Mouse (Mus musculus) spleen, adult 12 weeks (tissue): ENCODE data around the gene Znrf2.
"Not testable (repeated sequence)": the region's sequence is repeated elsewhere in the genome, so short reads cannot be mapped to it uniquely, and the experiment has no call there.

Experiments used
- DNase-seq: peaks from one replicate; pipeline ENCODE4 v3.0.0; 2022; ENCODE audit warnings: low spot score

Znrf2 gene

DNA sequence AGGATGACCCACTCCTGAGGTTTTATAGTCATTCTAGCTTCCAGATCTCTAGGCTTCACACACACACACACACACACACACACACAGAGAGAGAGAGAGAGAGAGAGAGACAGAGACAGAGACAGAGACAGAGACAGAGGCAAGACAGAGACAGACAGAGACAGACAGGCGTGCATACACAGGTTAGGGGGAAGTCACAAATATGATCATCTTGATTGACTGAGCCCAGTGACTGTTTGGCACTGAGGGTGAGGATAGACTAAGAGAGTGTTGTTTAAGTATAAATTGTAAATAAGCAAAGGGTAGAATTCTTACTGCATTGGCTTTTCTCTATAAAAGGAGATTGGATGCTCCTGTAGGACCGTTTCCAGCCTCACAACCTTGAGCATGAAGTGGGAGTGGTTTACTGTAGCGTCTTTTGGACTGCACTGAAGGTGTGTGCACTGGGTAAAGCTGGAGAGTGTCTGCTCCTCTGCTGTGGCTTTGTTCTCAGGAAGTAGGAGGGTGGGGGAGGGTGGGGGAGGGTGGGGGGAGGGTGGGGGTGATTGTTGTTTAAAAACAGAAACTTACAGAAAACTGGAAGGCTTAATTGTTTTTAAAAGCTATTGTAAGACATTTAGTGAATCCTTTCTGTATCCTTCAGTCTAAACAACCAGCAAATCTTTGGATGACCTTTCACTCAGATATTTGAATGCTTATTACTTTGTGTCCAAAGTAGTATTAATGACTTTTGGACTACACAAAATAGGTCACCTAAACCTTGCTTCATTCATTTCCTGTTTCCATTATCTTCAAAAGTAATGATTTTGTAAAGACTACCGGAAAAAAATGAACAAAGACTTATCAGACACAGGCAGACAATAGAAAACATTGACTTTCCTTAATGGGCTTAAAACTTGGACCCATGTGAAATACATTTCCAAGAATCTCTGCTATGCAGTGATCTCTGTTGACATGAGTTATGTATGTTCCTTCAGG, 32.8 kb downstream of the Znrf2 start:
- DNase-seq: no peak

DNA sequence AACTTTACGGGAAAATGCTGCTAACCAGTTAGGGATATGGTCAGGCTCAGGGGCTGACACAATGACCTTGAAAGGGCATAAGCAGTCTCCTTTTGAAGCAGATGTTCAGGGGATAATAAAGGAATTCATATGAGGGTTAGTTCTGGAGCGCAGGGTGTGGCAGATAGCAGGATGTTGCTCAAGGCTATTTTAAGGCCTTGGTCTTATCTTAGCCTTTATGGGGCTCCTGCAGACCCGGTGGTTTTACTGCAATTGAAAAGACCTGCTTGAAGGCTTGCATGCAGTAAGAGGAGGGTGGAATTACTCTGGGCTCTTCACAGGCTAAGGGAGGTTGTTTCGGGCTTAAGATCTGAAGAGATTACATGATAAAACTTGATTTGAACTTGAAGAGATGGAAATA, 35.1 kb downstream of the Znrf2 start:
- no peak for DNase-seq

DNA sequence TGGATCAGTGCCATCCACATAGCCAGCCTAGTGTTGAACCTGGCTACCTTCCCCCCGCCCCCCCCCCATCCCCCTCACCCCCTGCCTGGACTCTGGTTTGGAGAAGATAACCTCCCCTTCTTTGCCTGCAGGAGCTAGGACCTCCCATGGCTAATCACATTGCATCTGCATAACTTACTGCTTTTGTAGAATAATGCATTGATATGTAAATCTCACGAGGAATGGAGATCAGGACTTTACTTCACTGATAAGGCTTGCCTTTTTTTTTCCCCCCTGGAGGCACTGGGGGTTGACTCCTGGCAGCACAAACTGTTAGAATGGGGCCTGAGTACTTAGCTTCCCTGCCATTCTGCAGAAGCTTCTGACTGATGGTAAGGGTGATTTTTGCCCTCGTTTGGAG, 36.0 kb downstream of the Znrf2 start:
- no peak for DNase-seq

DNA sequence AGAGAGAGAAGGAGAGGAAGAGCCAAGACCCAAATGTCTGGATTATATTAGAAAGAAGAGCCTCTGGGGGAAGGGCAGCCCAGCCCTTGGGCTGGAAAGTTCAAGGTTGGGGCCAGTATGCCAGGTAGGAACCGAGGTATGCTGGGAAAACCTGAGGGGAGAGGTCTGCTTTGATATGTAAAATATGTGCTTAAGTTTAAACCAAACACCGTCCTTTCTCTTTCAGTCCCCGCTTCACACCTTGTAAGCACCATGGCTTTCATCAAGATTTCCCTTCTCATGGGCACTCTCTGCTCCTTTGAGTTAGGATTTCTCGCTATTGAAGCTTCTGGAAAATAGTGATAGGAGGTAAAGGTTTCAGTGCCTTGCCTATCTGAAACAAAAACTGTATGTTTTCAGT, 38.1 kb downstream of the Znrf2 start:
- no peak for DNase-seq

DNA sequence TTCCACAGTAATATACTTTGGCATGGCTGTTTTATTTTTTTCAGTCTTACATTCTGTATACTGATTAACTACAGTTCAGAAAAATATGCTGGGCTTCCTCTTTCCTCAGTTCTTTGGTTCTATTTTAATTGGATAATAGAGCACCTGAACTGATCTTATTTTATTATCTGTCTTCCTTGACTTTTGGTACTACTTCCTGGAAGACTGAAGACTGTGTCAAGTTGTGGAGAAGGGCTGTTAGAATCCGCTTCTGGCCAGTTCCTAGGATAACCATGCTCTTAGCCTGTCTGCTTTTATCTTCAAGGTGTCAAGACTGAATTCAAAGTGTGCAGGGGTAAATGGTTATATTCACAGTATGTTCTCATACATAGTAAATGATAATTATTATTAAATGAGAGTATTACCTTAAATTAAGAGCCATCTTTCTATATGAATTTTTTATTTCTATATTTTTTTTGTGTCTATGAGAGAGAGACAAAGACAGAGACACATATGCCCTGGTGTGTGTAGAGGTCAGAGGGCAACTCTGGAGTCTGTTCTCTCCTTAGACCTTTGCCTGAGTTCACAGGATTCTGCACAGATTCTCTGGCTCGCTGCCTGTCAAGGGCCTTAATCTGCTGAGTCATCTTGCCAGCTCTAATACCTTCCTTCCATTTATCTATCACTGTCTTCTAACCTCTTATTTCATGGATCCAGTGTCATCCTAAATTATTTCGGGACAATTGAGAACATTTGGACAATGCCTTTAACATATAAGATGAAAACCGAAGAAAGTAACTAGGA, 39.3 kb downstream of the Znrf2 start:
- DNase-seq: no peak

DNA sequence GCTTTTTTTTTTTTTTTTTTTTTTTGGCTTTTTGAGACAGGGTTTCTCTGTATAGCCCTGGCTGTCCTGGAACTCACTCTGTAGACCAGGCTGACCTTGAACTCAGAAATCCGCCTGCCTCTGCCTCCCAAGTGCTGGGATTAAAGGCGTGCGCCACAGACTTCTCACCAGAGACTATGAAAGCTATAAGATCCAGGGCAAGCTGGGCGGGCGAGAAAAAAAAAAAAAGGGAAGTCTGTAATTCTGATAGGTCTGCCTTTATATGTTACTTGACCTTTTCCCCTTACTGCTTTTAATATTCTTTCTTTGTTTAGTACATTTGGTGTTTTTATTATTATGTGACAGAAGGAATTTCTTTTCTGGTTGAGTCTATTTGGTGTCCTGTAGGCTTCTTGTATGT, 42.4 kb downstream of the Znrf2 start:
- DNase-seq: not testable (repeated sequence)

DNA sequence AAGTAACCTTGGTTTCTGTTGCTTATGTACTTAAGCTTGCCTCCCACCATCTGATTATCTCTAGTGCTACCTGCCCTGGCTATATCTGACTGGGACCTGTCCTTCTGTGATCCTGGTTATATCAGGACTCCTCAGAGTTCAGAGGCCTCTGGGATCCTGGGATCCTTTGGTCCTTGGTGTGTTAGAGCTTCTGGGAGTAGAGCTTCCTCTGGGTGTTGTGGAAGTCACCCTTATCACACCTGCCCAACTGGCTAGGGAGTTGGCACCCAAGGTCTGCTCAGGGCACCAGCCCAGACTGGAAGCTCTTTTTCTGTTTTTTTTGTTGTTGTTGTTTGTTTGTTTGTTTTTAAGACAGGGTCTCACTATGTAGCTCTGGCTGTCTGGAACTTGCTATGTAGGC, 43.5 kb downstream of the Znrf2 start:
- no peak for DNase-seq

DNA sequence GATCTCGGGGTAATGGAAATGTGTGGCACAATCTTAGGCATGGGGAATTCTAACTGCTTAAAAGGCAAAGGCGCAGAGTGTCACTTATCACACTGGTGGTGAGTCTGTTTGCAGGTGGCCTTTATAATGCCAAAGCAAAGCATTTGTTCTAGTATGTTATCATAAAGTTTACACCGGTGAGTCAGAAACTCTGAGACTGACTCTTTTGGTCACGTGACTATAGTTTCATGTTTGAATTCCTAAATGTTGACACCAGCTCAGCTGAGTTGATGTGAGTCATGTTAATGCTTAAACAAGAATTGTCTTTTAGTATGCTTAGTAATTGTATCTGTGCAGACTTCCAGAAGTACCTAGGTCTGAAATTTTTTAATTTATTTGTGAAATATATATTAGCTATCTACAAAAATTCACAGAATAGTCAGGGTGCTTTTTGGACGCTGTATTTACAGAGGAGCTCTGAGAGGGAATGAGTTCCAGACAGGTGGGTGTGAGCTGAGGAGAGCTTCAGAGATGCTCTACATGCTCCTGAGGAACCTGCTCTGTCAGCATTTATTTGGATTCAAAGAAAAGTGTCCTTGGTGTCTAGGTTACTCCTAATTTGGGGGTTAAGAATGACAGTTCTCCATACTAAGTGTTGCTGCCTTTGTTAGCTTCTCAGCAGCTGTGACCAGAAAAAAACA, 50.2 kb downstream of the Znrf2 start:
- no peak for DNase-seq

DNA sequence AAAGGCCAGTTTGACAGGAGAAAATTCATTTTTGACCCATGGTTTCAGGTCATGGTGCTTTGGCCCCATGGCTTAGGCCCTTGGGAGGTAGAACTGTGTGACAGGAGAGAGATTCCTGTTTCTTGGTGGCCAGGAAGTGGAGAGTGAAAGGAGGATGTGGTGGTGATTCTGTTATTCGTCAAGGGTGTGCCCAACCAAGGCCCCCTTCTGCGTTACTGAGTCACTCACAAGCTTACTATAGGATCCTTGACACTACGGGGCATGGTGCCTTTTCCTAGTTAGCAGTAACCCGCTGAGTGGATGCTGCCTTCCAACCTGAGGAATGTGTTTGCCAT, 50.7 kb downstream of the Znrf2 start:
- no peak for DNase-seq

DNA sequence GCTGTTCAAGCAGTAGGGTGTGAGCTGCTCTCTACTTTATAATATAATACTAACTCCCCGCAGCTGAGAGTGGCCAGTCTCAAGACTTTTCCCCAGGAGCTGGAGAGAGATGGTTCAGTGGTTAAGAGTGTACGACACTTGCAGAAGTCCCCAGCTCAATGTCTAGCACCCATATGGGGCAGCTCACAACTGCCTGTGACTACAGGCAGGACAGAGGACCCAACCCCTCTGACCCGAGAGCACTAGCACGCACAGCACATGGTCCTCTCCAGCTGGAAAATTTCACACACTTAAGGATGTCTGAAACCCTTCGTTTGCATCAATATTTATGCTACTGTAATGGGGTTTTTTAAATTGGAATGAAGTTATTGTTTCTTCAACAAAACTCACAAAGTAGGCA, 56.3 kb downstream of the Znrf2 start:
- no peak for DNase-seq

DNA sequence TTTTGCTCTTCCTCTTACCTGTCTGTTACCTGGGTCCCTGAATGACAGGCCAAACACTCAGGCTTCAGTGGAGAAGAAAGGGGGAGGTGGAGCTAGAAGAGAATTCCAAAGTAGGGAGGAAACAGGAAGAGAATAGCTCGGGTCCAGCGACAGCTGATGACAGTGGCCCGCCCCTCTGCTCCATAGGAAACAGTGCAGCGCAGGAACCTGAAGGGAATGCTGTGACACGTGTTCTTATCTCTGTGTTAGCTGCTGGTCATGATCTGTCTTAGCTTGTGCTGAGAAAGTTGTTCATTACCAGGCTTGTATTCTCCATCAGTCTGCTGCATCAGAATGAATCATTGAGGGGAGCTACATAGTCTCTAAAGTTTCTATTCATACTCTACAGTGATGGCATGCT, 60.1 kb downstream of the Znrf2 start:
- no peak for DNase-seq

DNA sequence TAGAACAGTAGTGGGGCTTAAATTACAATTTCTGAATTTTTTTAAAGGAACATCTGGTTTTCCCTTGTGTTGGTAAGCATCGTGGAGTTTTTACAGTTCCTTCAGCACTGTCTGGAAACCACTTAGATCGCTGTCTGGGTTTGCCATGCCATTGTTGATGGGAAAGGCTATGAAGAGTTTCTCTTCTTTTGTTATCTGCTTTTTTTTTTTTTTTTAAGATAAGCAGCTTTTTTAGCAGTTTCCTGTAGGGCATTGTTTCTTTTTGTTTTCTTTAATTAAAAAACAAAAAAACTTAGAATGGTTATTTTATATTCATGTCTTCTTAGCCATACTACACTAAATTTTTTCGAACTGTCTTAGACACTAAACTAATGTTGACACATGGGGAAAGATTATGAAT, 60.9 kb downstream of the Znrf2 start:
- no peak for DNase-seq

DNA sequence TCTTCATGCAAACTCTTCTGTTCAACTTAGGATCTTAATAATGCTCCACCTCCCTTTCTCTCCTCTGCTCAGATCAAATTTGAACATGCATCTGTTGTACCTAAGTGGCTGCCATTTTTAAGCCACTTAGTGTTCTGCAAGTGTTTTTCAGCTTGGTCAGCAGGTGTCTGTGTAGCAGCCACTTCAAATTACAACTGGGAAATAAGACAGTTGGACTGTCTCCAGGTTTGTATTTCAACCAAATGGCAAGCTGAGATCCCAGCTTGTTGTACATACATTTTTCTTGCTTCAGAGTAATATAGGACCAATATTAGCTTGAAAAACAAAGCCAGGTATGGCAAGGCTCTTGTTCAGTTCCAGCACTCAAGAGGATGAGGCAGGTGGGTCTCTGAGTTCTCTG, 61.8 kb downstream of the Znrf2 start:
- no peak for DNase-seq

DNA sequence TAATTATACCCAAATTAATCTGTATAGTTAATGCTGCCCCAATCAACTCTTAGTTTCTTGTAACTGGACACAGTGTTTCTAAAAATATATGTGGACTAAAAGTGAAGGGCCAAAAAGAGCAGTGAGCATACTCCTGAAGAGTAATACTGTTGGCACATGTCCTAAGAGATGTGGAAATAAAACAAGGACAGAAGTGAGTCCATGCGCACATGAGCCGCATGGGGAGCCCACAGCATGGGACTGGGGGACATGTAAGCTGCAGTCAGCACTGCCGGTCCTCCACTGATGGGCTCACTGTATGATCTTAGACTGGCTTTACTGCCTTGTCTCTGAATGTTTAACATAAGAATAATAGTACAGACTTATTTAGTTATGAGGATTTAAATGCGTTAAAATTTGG, 63.4 kb downstream of the Znrf2 start:
- no peak for DNase-seq

DNA sequence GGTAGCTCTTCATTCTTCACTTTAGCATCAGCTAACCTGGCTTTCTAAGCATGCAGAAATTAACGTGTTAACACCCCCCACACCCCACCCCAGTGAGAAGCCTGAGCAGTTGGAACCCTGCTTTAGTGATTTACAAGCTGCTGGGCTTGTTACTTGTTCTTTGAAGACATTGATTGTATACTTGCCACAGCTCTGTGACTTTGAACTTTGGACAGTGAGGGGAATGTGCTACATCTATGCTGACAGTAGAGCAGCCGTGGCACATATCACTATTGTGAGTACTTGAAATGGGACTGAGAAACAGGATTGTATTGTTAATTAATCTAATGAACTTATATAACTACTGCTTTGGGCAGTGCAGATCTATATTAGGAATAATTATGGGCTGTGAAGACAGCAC, 66.7 kb downstream of the Znrf2 start:
- DNase-seq: no peak

DNA sequence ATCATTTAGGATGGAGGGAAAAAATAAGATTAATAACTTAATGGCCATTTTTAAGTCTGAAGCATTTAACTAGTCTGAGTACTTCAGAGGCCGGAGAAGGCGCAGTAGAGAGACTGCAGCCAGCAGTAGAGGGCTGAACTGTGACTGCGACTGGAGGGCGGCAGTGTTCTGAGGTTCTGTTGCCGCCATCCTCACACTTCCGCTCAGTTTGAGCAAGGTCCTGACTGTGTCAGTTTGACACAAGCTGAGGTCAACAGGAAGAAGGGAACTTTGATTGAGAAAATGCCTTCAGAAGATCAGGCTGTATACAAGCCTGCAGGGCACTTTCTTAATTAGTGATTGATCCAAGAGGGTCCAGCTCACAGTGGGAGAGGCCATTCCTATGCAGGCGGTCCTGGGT, 69.5 kb downstream of the Znrf2 start:
- no peak for DNase-seq

DNA sequence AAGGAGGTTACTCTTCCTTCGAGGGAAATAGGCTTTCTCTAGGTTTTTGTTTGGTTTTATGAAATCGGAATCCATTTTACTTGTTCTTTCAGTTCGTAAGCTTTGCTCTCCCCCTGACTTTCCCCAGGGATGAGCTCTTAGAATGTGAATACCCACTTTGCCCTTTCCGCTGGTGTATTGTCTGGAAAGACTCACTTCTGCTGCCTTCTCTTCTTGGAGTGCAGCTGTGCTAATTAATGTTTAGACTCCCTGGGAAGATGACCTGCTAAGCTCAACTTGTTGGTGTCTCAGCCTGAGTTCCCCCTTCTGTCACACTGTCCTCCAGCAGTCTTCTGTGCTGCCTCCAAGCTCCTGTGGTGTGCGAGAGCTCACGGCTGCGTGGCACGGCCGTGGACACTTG, 73.5 kb downstream of the Znrf2 start:
- no peak for DNase-seq

DNA sequence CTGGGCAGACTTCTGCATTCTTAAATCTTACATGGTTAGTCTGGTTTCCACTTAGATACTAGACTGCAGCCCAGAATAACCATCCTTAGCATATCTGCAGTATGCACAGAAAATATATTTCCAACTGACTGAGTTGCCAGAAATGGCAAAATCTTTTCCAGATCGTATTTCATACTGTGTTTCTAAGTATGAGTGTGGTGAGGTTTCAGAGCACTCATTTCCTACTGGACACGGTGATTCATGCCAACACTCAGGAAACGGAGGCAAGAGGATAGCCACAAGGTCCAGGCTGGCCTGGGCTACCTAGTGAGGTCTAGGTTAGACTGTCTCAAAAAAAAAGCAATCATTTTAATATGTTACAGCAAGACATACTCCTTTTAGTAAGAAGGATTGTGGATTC, 74.7 kb downstream of the Znrf2 start:
- DNase-seq: no peak

DNA sequence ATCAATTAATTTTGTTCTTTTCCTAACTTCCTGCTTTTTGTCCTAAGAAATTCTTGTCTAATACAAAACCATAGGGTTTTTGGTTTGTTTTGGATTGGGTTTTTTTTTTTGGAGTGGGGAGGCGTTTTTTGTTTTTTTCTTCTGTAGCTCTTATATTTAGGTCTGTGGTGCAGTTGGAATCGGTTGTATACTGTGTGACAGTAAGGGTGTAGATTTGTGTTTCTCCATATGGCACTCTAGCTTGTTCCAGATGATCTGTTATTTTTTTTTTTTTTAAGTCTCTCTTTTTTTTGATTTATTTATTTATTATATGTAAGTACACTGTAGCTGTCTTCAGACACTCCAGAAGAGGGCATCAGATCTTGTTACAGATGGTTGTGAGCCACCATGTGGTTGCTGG, 83.5 kb downstream of the Znrf2 start:
- DNase-seq: no peak

DNA sequence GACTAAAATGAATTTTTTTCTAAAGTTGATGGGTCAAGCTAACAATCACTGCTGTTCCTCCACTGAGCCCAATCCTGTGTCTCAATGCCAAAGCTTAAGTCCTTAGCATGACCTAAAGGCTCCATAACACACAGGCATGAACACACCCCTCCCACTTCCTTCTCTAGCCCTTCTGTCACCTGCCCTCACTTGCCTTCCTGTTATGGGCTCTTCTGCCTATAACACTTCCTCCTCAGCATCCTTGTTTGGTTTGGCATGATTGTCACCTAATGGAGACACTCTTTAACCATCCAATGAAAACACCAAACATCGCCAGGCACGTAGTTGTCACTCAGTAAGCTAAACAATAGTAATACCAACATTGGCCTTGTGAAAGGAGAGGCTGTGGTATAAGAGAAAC, 85.8 kb downstream of the Znrf2 start:
- no peak for DNase-seq

DNA sequence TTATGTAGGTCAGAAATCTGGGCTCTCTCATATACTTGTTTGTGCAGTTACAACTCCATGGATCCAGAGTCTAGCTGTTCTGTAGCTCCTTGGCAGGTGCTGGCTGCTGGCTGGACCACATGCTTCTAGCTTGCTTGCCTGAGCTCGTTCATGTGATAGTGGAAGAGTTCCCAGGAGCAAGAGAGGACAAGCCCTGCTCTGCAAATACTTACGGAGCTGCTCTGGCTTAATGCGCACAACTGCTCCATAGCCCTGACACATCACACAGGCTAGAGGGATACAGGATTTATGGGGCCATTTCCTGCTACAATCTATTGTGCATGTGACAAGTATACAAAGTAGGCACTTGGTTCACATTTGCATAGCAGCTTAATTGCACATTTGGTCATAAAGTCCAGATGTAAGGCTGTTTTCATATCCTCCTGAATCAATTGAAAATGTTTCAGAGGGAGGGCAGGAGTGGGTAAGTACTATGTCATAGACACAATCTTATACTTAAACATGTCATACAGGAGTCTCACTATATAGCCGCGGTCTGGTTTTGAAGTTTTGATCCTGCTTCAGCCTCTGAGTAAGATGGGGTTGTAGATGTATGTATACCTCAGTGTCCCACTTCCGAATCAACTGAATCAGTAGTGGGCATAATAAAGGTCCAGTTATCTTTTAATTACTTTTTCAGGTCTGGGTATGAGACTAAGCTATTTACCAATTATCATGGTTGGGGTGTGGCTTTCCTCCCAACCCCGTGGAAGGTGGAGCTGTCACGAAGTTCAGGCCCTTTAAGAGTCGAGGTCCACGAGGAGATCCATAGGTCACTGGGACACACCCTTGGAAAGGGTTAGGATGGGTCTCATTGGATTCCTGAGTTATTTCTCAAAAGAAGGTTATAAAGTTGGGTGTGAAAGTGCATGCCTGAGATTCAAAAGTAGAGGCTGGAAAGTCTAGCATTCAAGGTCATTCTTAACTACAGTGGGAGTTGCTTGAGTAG, 89.6 kb downstream of the Znrf2 start:
- DNase-seq: no peak

DNA sequence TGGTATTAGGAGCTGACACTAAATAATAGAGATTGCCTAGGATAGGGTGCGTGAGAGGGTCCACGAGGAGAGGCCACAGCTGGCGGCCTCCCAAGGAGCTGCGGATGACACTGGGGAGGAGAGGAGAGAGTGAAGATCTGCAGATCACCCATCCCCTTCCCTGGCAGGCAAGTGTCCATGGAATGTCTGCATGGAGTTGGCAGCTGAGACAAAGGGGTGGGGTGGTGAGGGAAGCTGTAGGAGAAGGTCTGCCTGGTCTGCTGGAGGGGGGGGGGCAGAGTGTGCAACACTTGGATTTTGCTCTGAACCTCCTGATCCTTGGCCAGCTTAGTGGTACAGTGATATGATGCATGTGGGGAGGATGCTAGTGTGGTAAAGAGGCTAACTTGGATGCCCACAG, 98.3 kb downstream of the Znrf2 start:
- no peak for DNase-seq
